Mouse (Mus musculus) sigmoid colon, adult 10 weeks (tissue): ENCODE results near the gene Fut2. TPM values are rescaled to one million over a fixed set of nuclear protein-coding genes. Genes with fewer than 3 reads are reported as not detected.

Source experiments
- polyA plus RNA-seq: library from polyadenylated mRNA; stranded (reverse); fragments of 350-450 nt; fragmentation: Illumina TruSeq; extraction: RNeasy Lipid Tissue Mini Kit (QIAGEN cat#74804); gene quantifications from one replicate; pipeline ENCODE4 v1.2.3, GENCODE M21; 2014; ENCODE audit warnings: low read depth, low replicate concordance

The Fut2 gene
- 61.8 TPM for polyA plus RNA-seq

DNA sequence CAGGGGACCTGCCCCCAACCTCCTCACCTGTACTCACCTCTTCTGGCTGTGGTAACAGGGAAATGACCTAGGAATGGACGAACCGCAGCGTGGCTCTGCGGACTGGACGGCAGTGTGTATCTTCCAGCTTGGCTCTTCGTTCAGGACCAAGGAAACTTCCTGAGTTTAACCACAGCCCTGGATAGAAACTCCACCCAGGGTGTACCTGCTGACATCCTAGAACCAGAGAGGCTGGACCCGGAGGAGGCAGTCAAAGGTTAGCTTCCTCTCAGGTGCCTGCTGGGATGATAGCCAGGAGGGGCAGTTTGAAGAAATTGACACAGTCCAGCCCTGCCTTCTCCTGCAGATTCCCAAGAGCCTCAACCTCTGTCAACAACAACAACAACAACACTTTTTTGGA, at the start of gene Fut2:
TSS of gene Fut2 (minus strand) at position 234 of the 400 bp plus-strand sequence.

DNA sequence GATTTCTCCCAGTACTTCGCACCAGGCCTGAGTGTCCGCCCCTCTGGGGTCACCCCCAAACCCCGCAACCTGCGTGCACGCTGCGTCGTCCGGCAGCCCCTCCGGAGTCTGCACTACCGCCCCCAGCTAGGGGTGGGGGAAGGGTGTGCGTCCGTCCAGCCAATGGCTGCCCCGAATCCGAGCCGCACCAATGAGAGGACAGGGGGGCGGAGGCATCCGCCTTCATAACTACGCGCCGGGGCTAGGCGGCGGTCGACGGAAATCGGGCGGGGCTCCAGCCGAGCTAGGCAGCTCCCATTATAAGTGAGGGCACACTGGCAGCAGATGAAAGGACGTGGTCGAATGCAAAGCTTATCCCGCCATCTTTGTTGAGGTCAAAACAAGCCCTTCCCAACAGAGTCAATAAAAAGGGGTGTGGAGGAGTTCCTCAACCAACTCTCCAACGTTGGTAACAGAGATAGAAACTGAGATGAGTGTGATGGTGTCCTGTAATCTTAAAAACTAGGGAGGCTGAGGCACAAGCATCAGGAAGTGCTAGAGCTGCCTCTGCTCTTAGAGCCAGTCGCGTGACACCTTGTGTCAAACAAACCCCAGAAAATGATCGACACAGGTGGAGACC, 49.0 kb upstream of the Fut2 start, which contains the start of gene Rpl18:
TSS of gene Rpl18 (plus strand) at position 368 of the 619 bp plus-strand sequence.

DNA sequence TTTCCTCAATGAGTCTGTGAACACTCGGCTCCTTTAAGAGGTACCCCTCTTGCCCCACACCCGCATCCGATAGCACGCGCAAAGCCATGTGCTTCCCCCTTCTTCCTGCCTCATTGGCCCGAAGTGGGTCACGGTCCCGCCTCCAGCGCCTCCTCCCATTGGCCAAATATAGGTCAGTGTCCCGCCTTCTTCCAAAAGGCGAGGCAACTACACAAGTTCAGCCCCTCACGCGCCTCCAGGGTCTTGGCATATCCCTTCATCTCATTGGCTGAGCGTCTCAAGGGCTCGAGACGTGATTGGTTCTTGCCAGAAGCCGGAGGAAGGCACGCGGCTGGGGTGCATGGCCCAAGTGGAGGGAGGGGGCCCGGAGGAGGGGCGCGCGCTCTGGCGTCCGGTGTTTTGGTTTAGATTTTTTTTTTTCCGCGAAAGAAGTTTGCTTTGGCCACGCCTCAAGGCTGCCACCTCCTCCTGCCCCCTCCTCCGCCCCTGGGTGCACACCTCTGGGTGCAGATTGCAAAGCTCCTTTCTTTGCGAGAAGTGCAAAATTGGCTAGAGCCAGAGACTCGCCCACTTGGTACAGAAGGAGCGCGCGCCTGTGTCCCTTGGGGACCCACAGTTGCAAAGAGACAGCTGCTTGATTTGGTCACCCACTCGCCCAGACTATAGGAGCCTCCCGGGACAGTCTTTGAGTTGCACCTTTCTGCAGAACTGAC, 38.7 kb upstream of the Fut2 start, which contains the start of gene Dbp:
TSS of gene Dbp (plus strand) at position 359 of the 713 bp plus-strand sequence.

DNA sequence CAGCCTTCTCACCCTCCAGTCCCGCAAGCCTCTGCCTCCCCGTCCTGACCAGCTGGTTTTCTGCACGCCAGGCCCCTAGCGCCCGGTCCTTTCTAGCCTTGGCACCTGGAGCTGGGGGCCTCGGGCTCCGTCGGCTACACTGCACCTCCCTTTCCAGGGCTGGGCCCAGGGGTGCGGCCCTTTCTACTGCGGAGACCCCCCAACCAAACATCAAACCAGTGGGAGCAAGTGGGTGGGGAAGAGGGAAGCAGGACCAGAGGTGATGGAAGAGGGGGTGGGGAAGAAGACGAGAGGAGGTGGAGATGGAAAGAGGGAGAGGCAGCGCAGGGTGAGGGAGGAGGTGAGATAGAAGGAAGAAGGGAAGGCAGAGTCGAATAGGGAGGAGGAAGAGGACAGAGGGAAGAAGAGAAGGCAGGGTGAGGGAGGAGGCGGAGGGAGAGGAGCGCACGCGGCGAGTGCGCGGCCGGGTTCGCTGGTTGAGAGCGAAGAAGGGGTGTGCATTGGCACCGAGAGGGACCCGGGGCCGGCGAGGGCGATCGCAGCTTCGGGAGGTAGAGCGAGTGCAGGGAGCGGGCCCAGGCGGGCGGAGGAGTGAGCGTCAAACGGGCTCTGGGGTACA, 33.4 kb upstream of the Fut2 start, which contains the start of gene Car11:
TSS of gene Car11 (plus strand) at position 321 of the 619 bp plus-strand sequence.

GRCm38 (mm10) chr7:45693921-45694591, 27.9 kb upstream of the Fut2 start, which contains the start of gene Sec1:
Sec1 (minus strand) TSS chr7:45694402.

GRCm38 (mm10) chr7:45683396-45684050, 17.3 kb upstream of the Fut2 start, which contains the start of gene Ntn5:
Ntn5 (plus strand) TSS chr7:45684022.

DNA sequence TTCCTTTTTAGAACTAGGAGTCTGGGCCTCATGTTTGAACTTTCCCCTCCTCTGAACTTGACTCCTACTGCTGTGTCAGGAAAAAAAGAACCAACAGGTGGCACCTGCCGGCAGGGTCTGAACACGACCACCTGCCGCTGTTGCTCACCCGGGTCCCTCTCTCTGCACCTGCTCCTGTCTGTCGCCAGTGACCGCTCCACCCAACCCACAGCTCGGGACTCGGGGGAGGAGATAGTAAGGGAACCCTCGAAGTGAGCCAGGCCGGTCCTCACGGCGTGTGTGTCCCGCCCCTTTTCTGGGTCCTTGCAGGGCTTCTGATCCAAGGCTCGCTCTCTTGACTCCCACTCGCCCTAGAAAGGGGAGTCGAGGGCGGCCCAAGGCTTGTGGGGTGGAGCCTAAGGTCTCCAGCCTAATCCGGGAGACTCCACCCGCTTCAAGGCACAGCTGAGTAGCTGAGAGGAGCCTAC, 26.6 kb downstream of the Fut2 start, which contains the start of gene Mamstr:
TSS of gene Mamstr (plus strand) at position 417 of the 467 bp plus-strand sequence.

DNA sequence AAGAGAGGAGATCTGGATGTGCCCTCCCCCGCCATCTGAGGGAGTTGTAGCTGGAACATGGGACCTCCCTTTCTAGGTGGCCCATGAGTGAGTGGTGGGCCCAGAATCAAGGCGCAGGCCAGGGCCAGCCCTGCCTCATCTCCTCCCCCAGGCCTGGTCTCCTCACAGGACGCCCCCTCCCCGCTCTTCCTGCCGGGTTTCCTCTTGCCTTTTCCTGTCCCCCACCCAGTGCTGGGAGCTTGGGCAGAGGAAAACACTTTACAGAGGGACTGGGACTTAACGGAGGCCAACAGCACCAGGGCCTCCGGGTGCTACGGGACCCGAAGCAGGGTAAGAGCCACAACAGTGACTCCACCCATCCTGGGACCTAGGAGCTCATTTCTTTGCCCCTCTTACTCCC, 38.9 kb downstream of the Fut2 start, which contains the start of gene Rasip1:
TSS of gene Rasip1 (plus strand) at position 228 of the 400 bp plus-strand sequence.

GRCm38 (mm10) chr7:45621443-45621842, 44.8 kb downstream of the Fut2 start, which contains the start of gene Izumo1:
Izumo1 (plus strand) TSS chr7:45621811.

DNA sequence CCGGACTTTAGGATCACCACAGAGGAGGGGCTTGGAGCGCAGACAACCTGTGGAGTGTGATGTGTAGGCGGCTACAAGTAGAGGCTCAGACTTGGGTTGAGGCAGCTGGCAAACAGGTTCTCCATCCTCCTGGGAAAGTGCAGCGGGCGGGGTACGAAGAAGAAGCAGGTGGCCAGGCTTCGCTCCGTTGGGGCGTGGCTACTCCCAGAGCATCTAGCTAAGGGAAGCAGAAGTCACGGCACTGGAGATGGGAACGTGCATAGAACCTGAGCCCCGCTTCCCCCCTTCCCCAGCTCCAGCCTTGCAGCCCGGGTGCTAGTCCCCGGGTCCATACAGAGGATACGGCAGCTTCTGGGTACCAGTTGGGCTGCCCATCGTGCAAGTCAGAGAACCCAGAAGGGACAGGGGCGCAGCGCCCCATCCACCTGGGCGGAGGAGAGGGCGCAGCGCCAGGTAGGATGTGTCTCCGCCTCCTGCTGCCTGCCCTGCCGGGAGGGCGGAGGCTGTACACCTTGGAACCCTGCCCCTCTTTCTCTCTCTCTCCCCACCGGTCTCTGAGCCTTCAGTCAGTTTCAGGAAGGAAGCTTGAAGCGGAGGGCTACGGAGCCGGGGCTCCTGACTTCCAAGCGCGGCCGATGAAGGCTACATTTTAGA, 49.0 kb downstream of the Fut2 start, which contains the start of gene Fut1:
TSS of gene Fut1 (plus strand) at position 248 of the 654 bp plus-strand sequence.

Other genes starting within 250 kb of the Fut2 start
- gene Lhb, start 245.6 kb downstream of the Fut2 start, polyA plus RNA-seq: not detected
- 2.6 TPM for gene Gys1, start 231.6 kb downstream of the Fut2 start, polyA plus RNA-seq
- gene Ruvbl2, start 228.3 kb downstream of the Fut2 start, polyA plus RNA-seq: 0.63 TPM
- 3.0 TPM for gene Ftl1, start 206.5 kb downstream of the Fut2 start, polyA plus RNA-seq
- 1.4 TPM for gene Bax, start 199.5 kb downstream of the Fut2 start, polyA plus RNA-seq
- not detected for gene Tulp2, start 184.5 kb downstream of the Fut2 start, polyA plus RNA-seq
- gene Gm45808, start 179.6 kb downstream of the Fut2 start, polyA plus RNA-seq: not detected
- 3.8 TPM for gene Dhdh, start 177.6 kb downstream of the Fut2 start, polyA plus RNA-seq
- gene Nucb1, start 156.0 kb downstream of the Fut2 start, polyA plus RNA-seq: 82.6 TPM
- gene Ppp1r15a, start 140.1 kb downstream of the Fut2 start, polyA plus RNA-seq: 1.0 TPM
- 0.25 TPM for gene Plekha4, start 140.1 kb downstream of the Fut2 start, polyA plus RNA-seq
- gene Hsd17b14, start 111.5 kb downstream of the Fut2 start, polyA plus RNA-seq: not detected
- 2.6 TPM for gene Bcat2, start 96.2 kb downstream of the Fut2 start, polyA plus RNA-seq
- gene Fgf21, start 50.9 kb downstream of the Fut2 start, polyA plus RNA-seq: not detected
- gene Fut1, start 49.1 kb downstream of the Fut2 start, polyA plus RNA-seq: 0.38 TPM
- gene Izumo1, start 44.6 kb downstream of the Fut2 start, polyA plus RNA-seq: not detected
- gene Rasip1, start 38.9 kb downstream of the Fut2 start, polyA plus RNA-seq: not detected
- gene Mamstr, start 26.4 kb downstream of the Fut2 start, polyA plus RNA-seq: 0.19 TPM
- gene Ntn5, start 17.6 kb upstream of the Fut2 start, polyA plus RNA-seq: not detected
- not detected for gene Sec1, start 28.0 kb upstream of the Fut2 start, polyA plus RNA-seq
- gene Car11, start 33.4 kb upstream of the Fut2 start, polyA plus RNA-seq: not detected
- 2.9 TPM for gene Dbp, start 38.7 kb upstream of the Fut2 start, polyA plus RNA-seq
- gene Rpl18, start 49.1 kb upstream of the Fut2 start, polyA plus RNA-seq: 2.1 TPM
- gene Sphk2, start 51.6 kb upstream of the Fut2 start, polyA plus RNA-seq: 0.66 TPM
- gene Fam83e, start 54.8 kb upstream of the Fut2 start, polyA plus RNA-seq: 55.9 TPM
- gene Spaca4, start 59.4 kb upstream of the Fut2 start, polyA plus RNA-seq: not detected
- gene Lmtk3, start 117.3 kb upstream of the Fut2 start, polyA plus RNA-seq: not detected
- 2.6 TPM for gene Sult2b1, start 118.3 kb upstream of the Fut2 start, polyA plus RNA-seq
- 17.2 TPM for gene Cyth2, start 148.2 kb upstream of the Fut2 start, polyA plus RNA-seq
- not detected for gene Kcnj14, start 158.4 kb upstream of the Fut2 start, polyA plus RNA-seq
- gene Grwd1, start 164.6 kb upstream of the Fut2 start, polyA plus RNA-seq: not detected
- 98.6 TPM for gene Kdelr1, start 206.4 kb upstream of the Fut2 start, polyA plus RNA-seq
- gene Grin2d, start 212.0 kb upstream of the Fut2 start, polyA plus RNA-seq: not detected
- not detected for gene Syngr4, start 230.3 kb upstream of the Fut2 start, polyA plus RNA-seq
- 0.63 TPM for gene Tmem143, start 230.5 kb upstream of the Fut2 start, polyA plus RNA-seq